Mouse (Mus musculus): ENCODE data around the gene Frk.
"Not testable (repeated sequence)": the region's sequence is repeated elsewhere in the genome, so short reads cannot be mapped to it uniquely, and the experiment has no call there.

The Frk gene

GRCm38 (mm10) chr10:34618490-34618889 is 135.3 kb downstream of the Frk start:
- DNase-seq: no peak

GRCm38 (mm10) chr10:34620540-34620939 is 137.3 kb downstream of the Frk start:
- not testable (repeated sequence) for DNase-seq

GRCm38 (mm10) chr10:34638245-34638644 is 155.0 kb downstream of the Frk start:
- DNase-seq: no peak
